In the genomic region with DNA sequence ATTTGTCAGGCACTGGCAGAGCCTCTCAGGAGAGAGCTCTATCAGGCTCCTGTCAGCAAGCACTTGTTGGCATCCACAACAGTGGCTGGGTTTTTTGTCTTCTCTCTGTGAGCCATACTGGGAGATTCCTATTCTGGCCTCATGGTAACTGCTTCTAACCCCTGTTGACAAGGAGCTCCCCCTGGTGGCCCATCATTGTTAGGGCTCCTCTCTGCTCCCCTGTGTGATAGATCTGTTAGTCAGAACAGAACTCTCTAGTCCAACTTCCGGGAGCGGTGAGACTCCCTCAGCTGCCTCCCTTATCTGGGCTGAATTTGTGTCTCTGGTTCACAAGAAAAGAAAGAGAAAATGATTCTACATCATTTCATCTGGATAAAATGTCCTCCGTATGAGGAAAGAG, we compare ENCODE assay signal across 8 mouse cellular contexts. TPM values are rescaled to one million over a fixed set of nuclear protein-coding genes. Genes with fewer than 3 reads are reported as not detected.
DNase-seq lines count a peak whose midpoint lies in the region; ATAC-seq and TF ChIP-seq lines count a peak whose summit lies in the region.

No protein-coding gene starts in this region.

- no peak overlapping the region for H3K4me2 ChIP-seq in heart, embryonic 12.5 days
- H3K4me2 ChIP-seq in stomach, postnatal 0 days (replicated peaks; ENCODE audit: low read depth) = no peak overlapping the region

- H3K27me3 ChIP-seq in heart, embryonic 12.5 days (replicated peaks) = no peaks in the 10 kb centered on the region
- no peaks in the 10 kb centered on the region; the same call in 1 of the 2 replicates for H3K27me3 ChIP-seq in E14TG2a.4 (ENCODE audit: insufficient read depth, low read length)
- H3K27me3 ChIP-seq in stomach, postnatal 0 days (ENCODE audit: control insufficient read depth, insufficient read depth, low read length) = no peaks in the 10 kb centered on the region

- 82% methylated on average over 3 of the region's 3 CpGs for WGBS in heart, embryonic 12.5 days
- WGBS in stomach, postnatal 0 days = 78% methylated on average over 3 of the region's 3 CpGs

- H3K36me3 ChIP-seq in heart, embryonic 12.5 days = no peaks in the 10 kb centered on the region
- H3K36me3 ChIP-seq in E14TG2a.4 (ENCODE audit: insufficient read depth, low read length) = no peaks in the 10 kb centered on the region
- no peaks in the 10 kb centered on the region for H3K36me3 ChIP-seq in stomach, postnatal 0 days (ENCODE audit: control insufficient read depth, insufficient read depth, low read length)

- no peak for ATAC-seq in heart, embryonic 12.5 days (ENCODE audit: insufficient number of reproducible peaks, low FRiP score)
- ATAC-seq in frontal cortex, adult (ENCODE audit: low TSS enrichment) = peak; percentile 92
- ATAC-seq in stomach, postnatal 0 days (ENCODE audit: low FRiP score, low TSS enrichment) = no peak

- no peak for TF ChIP-seq POLR2A in brain, embryonic 14.5 days (IDR thresholded peaks at IDR 0.05; ENCODE audit: borderline replicate concordance, extremely low read depth, insufficient read depth, insufficient read length, poor library complexity, severe bottlenecking)

- no peaks in the 10 kb centered on the region for H3K9me3 ChIP-seq in heart, embryonic 12.5 days (replicated peaks)
- no peaks in the 10 kb centered on the region for H3K9me3 ChIP-seq in E14TG2a.4 (ENCODE audit: low read length)
- H3K9me3 ChIP-seq in stomach, postnatal 0 days (ENCODE audit: control insufficient read depth, low read length) = no peaks in the 10 kb centered on the region

- H3K4me3 ChIP-seq in heart, embryonic 12.5 days = no peak overlapping the region
- H3K4me3 ChIP-seq in E14TG2a.4 (replicated peaks; ENCODE audit: low read length) = no peak overlapping the region
- H3K4me3 ChIP-seq in stomach, postnatal 0 days (ENCODE audit: low read depth, low read length) = no peak overlapping the region

- TF ChIP-seq EP300 in stomach, postnatal 0 days (optimal IDR thresholded peaks at IDR 0.05) = no peak

- TF ChIP-seq CTCF in E14TG2a.4 (conservative IDR thresholded peaks at IDR 0.05; ENCODE audit: low read length) = peak; percentile 79
- peak; percentile 54; the same call in 1 of the 2 replicates for TF ChIP-seq CTCF in brain, embryonic 14.5 days (IDR thresholded peaks at IDR 0.05; ENCODE audit: borderline replicate concordance, extremely low read depth, insufficient read depth, insufficient read length)
- peak; percentile 75 for TF ChIP-seq CTCF in stomach, postnatal 0 days (IDR thresholded peaks at IDR 0.05; ENCODE audit: low read depth)

- H3K9ac ChIP-seq in heart, embryonic 12.5 days = no peak overlapping the region
- no peak overlapping the region for H3K9ac ChIP-seq in stomach, postnatal 0 days (ENCODE audit: low read length)

- no peak overlapping the region for H3K27ac ChIP-seq in heart, embryonic 12.5 days (ENCODE audit: poor library complexity, severe bottlenecking)
- H3K27ac ChIP-seq in stomach, postnatal 0 days (replicated peaks) = no peak overlapping the region

- no peaks in the 10 kb centered on the region for H3K4me1 ChIP-seq in heart, embryonic 12.5 days (replicated peaks)
- peaks cover 3% of the 10 kb centered on the region for H3K4me1 ChIP-seq in E14TG2a.4 (replicated peaks; ENCODE audit: low read depth, low read length)
- no peaks in the 10 kb centered on the region for H3K4me1 ChIP-seq in stomach, postnatal 0 days (replicated peaks; ENCODE audit: control insufficient read depth, insufficient read depth)

- peak; percentile 92 for DNase-seq in heart, adult 11 months
- DNase-seq in brain, embryonic 14.5 days (ENCODE audit: low read depth) = peak; percentile 48
- DNase-seq in layer of hippocampus, adult 18-20 months (ENCODE audit: low spot score in 2 of 2) = peak; percentile 52 to 75
- peak; percentile 82 for DNase-seq in lung, postnatal 36 days
- DNase-seq in stomach, postnatal 0 days (ENCODE audit: low spot score) = peak; percentile 53

RNA-seq across cellular contexts. Expression of gene Ly86, which starts 19.5 kb away (rescaled TPM):
- polyA plus RNA-seq in heart, embryonic 12.5 days (2016; fragmentation: Nextera tagmentation; extraction: Ambion mirVana) = 2.6 and 3.1 TPM in 2 replicates
- 5.6 and 6.0 TPM in 2 replicates for polyA plus RNA-seq in brain, embryonic 14.5 days (2012; rRNA removed)
- total RNA-seq in layer of hippocampus, adult 18-20 months (2021) = 10 to 100 TPM in 1 of 2 experiments, 1 to 10 TPM in 1; 9.7 to 11.1 TPM
- polyA plus RNA-seq in stomach, postnatal 0 days (2015; fragmentation: Nextera tagmentation; extraction: Ambion mirVana) = 7.4 TPM in 2 replicates
